Mouse (Mus musculus) embryo, embryonic 9.5 days (tissue): ENCODE data around the gene Krtap19-9b.

ENCODE experiments used
- DNase-seq: peaks from one replicate; pipeline ENCODE4 v3.0.0-alpha.2; 2017; ENCODE audit errors: extremely low spot score

The Krtap19-9b gene

GRCm38 (mm10) chr16:88932165-88932564 lies at the start of gene Krtap19-9b:
TSS of gene Krtap19-9b (minus strand) at chr16:88932265.
- no peak for DNase-seq

GRCm38 (mm10) chr16:88962773-88963172 lies 30.7 kb upstream of the Krtap19-9b start, which contains the start of gene Krtap16-3:
TSS of gene Krtap16-3 (minus strand) at chr16:88962873.
- no peak for DNase-seq

- no peak for DNase-seq
These were observed 9.0 kb upstream of the Krtap19-9b start for GRCm38 (mm10) chr16:88941106-88941505.

GRCm38 (mm10) chr16:88938252-88938651 lies 6.2 kb upstream of the Krtap19-9b start:
- peak; percentile 23 for DNase-seq

GRCm38 (mm10) chr16:88896357-88896756 lies 35.7 kb downstream of the Krtap19-9b start, which contains the start of gene Krtap19-5:
TSS of gene Krtap19-5 (minus strand) at chr16:88896457.
- DNase-seq: no peak

- DNase-seq: no peak
These were observed 45.2 kb downstream of the Krtap19-9b start for GRCm38 (mm10) chr16:88886870-88887269.

- DNase-seq: no peak
These were observed 47.1 kb downstream of the Krtap19-9b start, which contains the start of gene Krtap19-4 for GRCm38 (mm10) chr16:88884989-88885388. TSS of gene Krtap19-4 (minus strand) at chr16:88885089.
